Mouse (Mus musculus) embryonic facial prominence, embryonic 15.5 days (tissue): ENCODE measurements around the gene Gm5741. TPM values are rescaled to one million over a fixed set of nuclear protein-coding genes. Genes with fewer than 3 reads are reported as not detected.

Experiments used
- ATAC-seq: fragments of 200-750 bp; cut with Nextera tagmentation; 2 replicates; pipeline ENCODE4 v1.8.0; 2017; ENCODE audit warnings: low read depth, moderate TSS enrichment; ENCODE audit not compliant: insufficient number of reproducible peaks, low FRiP score, low TSS enrichment
- H3K27ac ChIP-seq: fragments of 300-500 bp; sonication (generic); replicated peaks from 2 replicates; pipeline ENCODE4 v1.5.1; 2015; ENCODE audit warnings: mild to moderate bottlenecking, inconsistent platforms
- H3K27me3 ChIP-seq: fragments of 300-500 bp; sonication (generic); 2 replicates; pipeline ENCODE4 v1.6.1; 2015; ENCODE audit warnings: inconsistent platforms
- H3K36me3 ChIP-seq: fragments of 300-500 bp; sonication (generic); 2 replicates; pipeline ENCODE4 v1.6.1; 2015; ENCODE audit warnings: mild to moderate bottlenecking, inconsistent platforms
- H3K4me1 ChIP-seq: fragments of 300-500 bp; sonication (generic); 2 replicates; pipeline ENCODE4 v1.6.1; 2015; ENCODE audit warnings: inconsistent platforms
- H3K4me2 ChIP-seq: fragments of 300-500 bp; sonication (generic); replicated peaks from 2 replicates; pipeline ENCODE4 v1.6.1; 2015; ENCODE audit warnings: mild to moderate bottlenecking, inconsistent platforms
- H3K4me3 ChIP-seq: fragments of 300-500 bp; sonication (generic); replicated peaks from 2 replicates; pipeline ENCODE4 v1.5.1; 2015; ENCODE audit warnings: mild to moderate bottlenecking, inconsistent platforms
- H3K9ac ChIP-seq: fragments of 300-500 bp; sonication (generic); 2 replicates; pipeline ENCODE4 v1.6.1; 2015; ENCODE audit warnings: inconsistent platforms
- H3K9me3 ChIP-seq: fragments of 300-500 bp; sonication (generic); replicated peaks from 2 replicates; pipeline ENCODE4 v1.6.1; 2016; ENCODE audit warnings: inconsistent platforms
- WGBS: fragments of 180-500 bp; shearing (Covaris S2); methylation state at CpG from one replicate; pipeline ENCODE4 v1.1.7; 2015; 5-methylcytosine and 5-hydroxymethylcytosine counted together
- polyA plus RNA-seq: library from polyadenylated mRNA; unstranded; fragments of >200 nt; fragmentation: Nextera tagmentation; extraction: Ambion mirVana; gene quantifications from 2 replicates; pipeline ENCODE4 v1.2.1, GENCODE M21; 2015

Gm5741 gene
- polyA plus RNA-seq = 0.65 and 0.88 TPM in 2 replicates

DNA sequence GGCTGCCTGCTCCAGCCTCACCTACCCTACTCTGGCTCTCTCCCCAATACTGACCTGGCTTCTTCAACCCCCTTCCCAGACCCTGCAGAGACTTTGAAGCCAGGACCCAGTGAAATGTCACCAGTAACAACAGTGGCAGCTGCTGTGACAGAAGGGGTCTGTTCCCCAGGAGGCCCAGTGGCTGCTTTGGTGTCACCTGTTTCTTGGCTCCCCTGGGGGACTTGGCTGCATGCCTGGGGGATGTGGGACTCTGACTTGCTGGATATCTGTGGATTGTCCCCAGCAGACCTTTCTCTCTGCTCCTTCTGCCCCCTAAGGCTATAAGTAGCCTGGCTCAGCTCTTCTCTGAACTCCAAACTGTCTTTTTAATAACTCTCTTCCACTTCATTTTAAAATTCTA lies at the start of gene Gm5741:
TSS of gene Gm5741 (minus strand) at position 1 of the 400 bp plus-strand sequence.
- H3K27me3 ChIP-seq = no peaks in the 10 kb centered on the region
- no peak within 1 kb of the TSS for H3K9ac ChIP-seq
- H3K9me3 ChIP-seq = no peaks in the 10 kb centered on the region
- H3K4me3 ChIP-seq = no peak within 1 kb of the TSS
- peaks cover 35% of the 10 kb centered on the region for H3K36me3 ChIP-seq
- no peak within 1 kb of the TSS for H3K27ac ChIP-seq
- no peak within 1 kb of the TSS for H3K4me2 ChIP-seq
- H3K4me1 ChIP-seq = peaks cover 7% of the 10 kb centered on the region; the same call in 1 of the 2 replicates
- ATAC-seq = no peak

DNA sequence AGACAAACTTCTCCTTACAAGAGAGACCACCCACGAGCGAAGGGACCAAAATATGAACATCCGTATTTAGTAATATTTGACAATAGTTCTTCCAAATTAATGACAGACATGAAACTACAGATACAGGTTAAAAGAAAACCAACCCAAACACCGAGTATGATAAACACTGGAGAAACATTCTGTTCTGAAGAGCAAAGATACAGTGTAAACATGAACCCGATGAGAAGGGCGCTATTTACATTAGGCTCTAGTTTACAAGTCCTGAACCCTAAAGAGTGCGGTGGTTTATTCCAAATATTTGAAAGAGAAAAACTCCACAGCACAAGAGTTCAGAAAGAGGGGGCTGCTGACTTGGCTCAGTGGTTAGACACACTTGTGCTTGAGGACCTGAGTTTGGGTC lies 49.2 kb upstream of the Gm5741 start:
- H3K4me2 ChIP-seq = no peak overlapping the region
- H3K27me3 ChIP-seq = no peaks in the 10 kb centered on the region
- H3K36me3 ChIP-seq = peaks cover 5% of the 10 kb centered on the region; the same call in 1 of the 2 replicates
- H3K4me1 ChIP-seq = 0 out of 2 replicates have a peak, but pooled peaks cover 2% of the 10 kb centered on the region
- ATAC-seq = no peak
- H3K27ac ChIP-seq = no peak overlapping the region
- WGBS = 89% methylated on average over 7 of the region's 7 CpGs
- no peak overlapping the region for H3K9ac ChIP-seq
- peaks cover 4% of the 10 kb centered on the region; the same call in 1 of the 2 replicates for H3K9me3 ChIP-seq
- H3K4me3 ChIP-seq = no peak overlapping the region

DNA sequence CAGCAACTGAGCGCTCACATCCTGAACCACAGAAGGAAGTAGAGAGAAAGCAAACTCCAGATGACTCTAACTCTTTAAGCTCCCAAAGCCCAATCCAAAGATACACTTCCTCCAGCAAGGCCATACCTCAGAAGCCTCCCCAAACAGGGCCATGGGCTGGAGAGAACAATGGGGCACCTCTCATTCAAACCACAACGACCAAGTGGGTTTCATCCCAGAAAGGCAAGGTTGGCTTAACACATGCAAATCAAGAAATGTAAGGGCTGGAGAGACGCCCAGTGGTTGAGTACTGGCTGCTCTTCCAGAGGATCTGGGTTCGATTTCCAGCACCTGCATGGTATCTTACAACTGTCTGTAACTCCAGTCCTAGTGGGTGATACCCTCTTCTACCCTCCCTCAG lies 47.7 kb upstream of the Gm5741 start:
- no peak overlapping the region for H3K9ac ChIP-seq
- no peak overlapping the region for H3K27ac ChIP-seq
- no peak overlapping the region for H3K4me2 ChIP-seq
- H3K4me1 ChIP-seq = 0 out of 2 replicates have a peak, but pooled peaks cover 2% of the 10 kb centered on the region
- H3K4me3 ChIP-seq = no peak overlapping the region
- WGBS = 79% methylated on average over 4 of the region's 4 CpGs
- H3K27me3 ChIP-seq = no peaks in the 10 kb centered on the region
- H3K9me3 ChIP-seq = peaks cover 4% of the 10 kb centered on the region; the same call in 1 of the 2 replicates
- H3K36me3 ChIP-seq = peaks cover 20% of the 10 kb centered on the region
- no peak for ATAC-seq

DNA sequence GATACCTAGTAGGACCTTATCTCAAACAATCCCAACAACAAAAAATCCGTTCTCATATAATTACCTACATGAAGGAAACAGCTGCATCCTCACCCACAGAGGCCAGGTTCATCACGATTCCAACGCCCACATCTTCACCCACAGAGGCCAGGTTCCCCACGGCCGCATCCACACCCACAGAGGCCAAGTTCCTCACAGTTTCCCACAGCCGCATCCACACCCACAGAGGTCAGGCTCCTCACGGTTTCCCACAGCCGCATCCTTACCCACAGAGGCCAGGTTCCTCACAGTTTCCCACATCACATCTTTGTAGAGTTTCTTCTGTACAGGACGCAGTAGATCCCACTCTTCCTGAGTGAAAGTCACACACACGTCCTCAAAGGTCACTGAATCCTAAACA lies 45.5 kb upstream of the Gm5741 start:
- no peak for ATAC-seq
- Histone ChIP-seq H3K4me1 (no peaks in the 10 kb centered on the region), H3K36me3 (peaks cover 40% of the 10 kb centered on the region)

DNA sequence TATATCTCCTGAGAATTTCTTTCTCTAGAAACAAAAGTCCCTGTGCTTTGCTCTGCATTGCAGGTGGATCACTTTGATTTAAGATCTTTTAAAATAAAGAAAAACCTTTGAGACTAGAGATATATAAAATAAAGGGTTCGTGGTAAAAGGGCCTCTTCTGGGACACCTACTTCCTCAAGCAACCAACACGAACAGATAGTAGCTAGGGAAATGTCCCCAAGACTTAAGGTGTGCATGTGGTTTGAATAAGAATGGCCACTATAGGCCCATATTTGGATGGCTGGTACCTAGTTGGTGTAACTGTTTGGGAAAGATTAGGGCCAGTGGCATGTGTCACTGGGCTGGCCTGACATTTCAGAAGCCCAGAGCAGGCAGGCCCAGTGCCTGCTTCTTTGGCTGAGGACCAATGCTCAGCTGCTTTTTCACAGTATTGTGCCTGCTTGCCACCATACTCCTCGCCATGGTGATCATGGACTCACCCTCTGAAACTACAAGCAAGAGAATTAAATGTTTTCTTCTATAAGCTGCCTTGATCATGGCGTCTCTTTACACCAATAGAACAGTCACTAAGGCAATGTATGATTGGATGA lies 32.4 kb upstream of the Gm5741 start:
- ATAC-seq = no peak
- 81% methylated on average over 4 of the region's 4 CpGs for whole genome bisulfite sequencing
- H3K27me3 ChIP-seq = no peaks in the 10 kb centered on the region

More for the DNA sequence above, 45.5 kb upstream of the Gm5741 start:
- Histone ChIP-seq H3K27ac (no peak overlapping the region), H3K9me3 (peaks cover 4% of the 10 kb centered on the region; the same call in 1 of the 2 replicates), H3K9ac (no peak overlapping the region), H3K4me2 (no peak overlapping the region), H3K27me3 (no peaks in the 10 kb centered on the region), H3K4me3 (no peak overlapping the region)
- WGBS = 94% methylated on average over 10 of the region's 10 CpGs

DNA sequence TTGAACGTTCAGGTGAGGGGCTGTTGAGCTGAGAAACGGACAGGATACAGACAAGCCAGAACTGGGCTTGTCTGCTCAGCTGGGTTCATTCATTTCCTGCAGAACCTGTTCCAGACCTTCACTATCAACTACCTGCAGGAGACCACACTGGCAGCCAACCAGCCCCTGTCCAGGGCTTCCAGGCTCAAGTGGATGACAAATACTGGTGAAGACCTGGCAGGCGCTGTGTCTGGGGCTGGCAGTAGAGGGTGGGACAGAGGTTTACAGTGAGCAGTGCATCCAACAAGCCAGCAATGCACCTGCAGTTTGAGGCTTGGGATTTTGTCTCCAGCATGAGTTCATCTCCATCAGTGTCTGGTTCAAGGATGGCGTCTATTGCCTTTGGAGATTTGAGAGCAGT lies 29.1 kb upstream of the Gm5741 start:
- Histone ChIP-seq H3K9me3 (no peaks in the 10 kb centered on the region), H3K27me3 (no peaks in the 10 kb centered on the region), H3K4me2 (no peak overlapping the region), H3K4me1 (no peaks in the 10 kb centered on the region), H3K27ac (no peak overlapping the region), H3K4me3 (no peak overlapping the region), H3K36me3 (peaks cover 57% of the 10 kb centered on the region), H3K9ac (no peak overlapping the region)
- no peak for ATAC-seq
- 79% methylated on average over 4 of the region's 4 CpGs for whole genome bisulfite sequencing

More for the DNA sequence above, 32.4 kb upstream of the Gm5741 start:
- Histone ChIP-seq H3K27ac (no peak overlapping the region), H3K4me1 (no peaks in the 10 kb centered on the region), H3K36me3 (peaks cover 34% of the 10 kb centered on the region), H3K4me3 (no peak overlapping the region), H3K9me3 (no peaks in the 10 kb centered on the region), H3K4me2 (no peak overlapping the region), H3K9ac (no peak overlapping the region)

DNA sequence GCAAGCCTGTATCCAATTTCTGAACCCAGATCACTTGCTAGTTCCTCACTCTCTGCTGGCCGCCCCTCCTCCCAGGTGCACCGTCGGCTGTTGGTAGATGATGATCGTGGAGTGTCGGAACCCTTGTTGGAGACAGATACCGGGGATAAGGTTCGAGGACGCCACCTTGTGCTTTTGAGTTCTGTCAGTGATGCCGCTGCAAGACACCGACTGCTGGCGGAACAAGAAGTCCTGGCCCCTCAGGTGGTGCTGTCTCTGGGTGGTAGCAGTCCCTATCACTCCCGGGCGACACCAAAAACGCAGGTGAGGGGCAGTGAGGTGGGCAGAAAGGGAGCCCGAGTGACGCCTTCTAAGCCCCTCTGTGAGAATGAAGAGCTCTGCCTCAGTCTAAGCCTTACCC lies 28.4 kb upstream of the Gm5741 start:
- Histone ChIP-seq H3K4me2 (no peak overlapping the region), H3K4me1 (no peaks in the 10 kb centered on the region), H3K9ac (no peak overlapping the region), H3K9me3 (no peaks in the 10 kb centered on the region), H3K27ac (no peak overlapping the region), H3K36me3 (peaks cover 59% of the 10 kb centered on the region), H3K27me3 (no peaks in the 10 kb centered on the region), H3K4me3 (no peak overlapping the region)
- WGBS = 91% methylated on average over 16 of the region's 16 CpGs
- ATAC-seq = no peak

DNA sequence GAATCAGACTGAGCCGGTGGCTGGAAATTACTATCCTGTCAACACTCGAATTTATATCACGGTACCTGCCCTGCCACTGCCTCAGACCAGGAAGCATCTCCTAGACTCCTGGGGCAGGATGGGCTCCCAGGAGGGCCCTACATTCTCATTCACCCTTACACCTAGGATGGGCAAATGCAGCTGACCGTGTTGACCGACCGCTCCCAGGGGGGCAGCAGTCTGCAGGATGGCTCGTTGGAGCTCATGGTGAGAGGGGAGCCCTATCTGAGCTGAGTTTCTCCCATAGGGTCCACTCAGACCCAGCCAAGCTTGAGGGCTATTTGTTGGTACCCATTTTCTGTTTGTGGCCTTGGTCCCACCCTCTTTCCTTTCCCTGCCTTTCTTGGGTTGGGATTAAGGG lies 27.8 kb upstream of the Gm5741 start:
- 97% methylated on average over 7 of the region's 7 CpGs for WGBS
- peaks cover 64% of the 10 kb centered on the region for H3K36me3 ChIP-seq

DNA sequence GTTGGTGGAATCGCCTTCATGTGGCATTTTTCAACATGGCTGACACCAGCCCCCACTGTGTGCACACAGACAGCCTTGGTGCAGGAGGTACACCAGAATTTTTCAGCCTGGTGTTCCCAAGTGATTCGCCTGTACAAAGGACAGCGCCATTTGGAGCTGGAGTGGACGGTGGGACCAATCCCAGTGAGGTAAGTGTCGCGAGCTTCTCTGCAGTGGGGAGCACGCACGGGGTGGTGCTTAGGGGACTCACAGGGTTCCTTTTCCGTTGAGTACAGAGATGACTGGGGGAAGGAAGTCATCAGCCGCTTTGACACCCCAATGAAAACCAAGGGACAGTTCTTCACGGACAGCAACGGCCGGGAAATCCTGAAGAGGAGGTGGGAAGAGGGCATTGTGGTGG lies 27.3 kb upstream of the Gm5741 start:
- ATAC-seq = no peak
- Histone ChIP-seq H3K4me3 (no peak overlapping the region), H3K9me3 (no peaks in the 10 kb centered on the region), H3K36me3 (peaks cover 64% of the 10 kb centered on the region), H3K9ac (no peak overlapping the region), H3K4me1 (no peaks in the 10 kb centered on the region), H3K4me2 (no peak overlapping the region), H3K27ac (no peak overlapping the region), H3K27me3 (no peaks in the 10 kb centered on the region)
- WGBS = 92% methylated on average over 13 of the region's 13 CpGs

More for the DNA sequence above, 27.8 kb upstream of the Gm5741 start:
- no peaks in the 10 kb centered on the region for H3K9me3 ChIP-seq
- H3K4me3 ChIP-seq = no peak overlapping the region
- H3K4me2 ChIP-seq = no peak overlapping the region
- no peak overlapping the region for H3K9ac ChIP-seq
- no peaks in the 10 kb centered on the region for H3K27me3 ChIP-seq
- no peaks in the 10 kb centered on the region for H3K4me1 ChIP-seq
- no peak for ATAC-seq
- no peak overlapping the region for H3K27ac ChIP-seq

DNA sequence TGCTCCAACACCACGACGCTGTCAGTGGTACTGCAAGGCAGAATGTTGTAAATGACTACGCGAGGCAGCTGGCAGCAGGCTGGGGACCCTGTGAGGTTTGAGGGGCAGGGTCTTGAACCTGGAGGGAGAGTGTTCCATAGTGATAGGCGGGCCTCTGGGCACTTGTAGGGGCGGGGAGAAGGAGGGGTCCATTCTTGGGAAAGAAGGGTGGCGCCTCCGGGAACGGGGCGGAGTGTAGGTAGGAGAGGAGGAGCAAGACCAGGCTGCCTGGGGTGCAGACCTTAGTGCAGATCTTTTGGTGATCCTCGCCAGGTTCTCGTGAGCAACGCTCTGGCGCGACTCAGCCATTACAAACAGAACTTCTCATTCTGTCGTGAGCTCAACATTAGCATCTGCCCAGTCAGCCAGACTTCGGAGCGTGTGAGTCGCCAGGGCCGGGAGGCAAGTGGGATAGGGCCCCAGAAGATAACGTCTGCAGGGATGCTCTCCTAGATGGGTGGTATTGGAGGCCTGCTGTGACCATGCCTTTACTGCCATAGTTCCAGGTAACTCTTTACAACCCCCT lies 23.8 kb upstream of the Gm5741 start:
- ATAC-seq = no peak

DNA sequence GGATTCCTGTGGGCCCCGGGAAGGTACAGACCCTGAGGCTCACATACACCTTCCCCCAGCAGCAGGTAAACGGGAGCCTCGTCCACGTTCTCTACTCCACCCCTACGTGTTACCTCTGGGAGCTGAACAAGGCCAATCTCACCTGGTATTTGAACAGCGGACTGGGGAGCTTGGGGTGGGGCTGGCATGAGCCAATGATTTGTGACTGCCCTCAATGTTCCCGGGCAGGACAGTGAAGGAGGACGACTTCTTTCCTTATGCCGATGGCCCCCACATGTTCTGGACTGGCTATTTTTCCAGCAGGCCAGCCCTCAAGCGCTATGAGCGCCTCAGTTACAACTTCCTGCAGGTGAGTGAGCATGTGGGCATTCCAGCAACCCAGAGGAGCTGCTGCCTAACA lies 23.1 kb upstream of the Gm5741 start:
- H3K36me3 ChIP-seq = peaks cover 56% of the 10 kb centered on the region
- H3K9me3 ChIP-seq = no peaks in the 10 kb centered on the region
- 89% methylated on average over 11 of the region's 11 CpGs for WGBS
- no peak overlapping the region for H3K27ac ChIP-seq
- H3K4me1 ChIP-seq = no peaks in the 10 kb centered on the region
- no peaks in the 10 kb centered on the region for H3K27me3 ChIP-seq
- ATAC-seq = no peak
- H3K4me2 ChIP-seq = no peak overlapping the region
- H3K4me3 ChIP-seq = no peak overlapping the region
- H3K9ac ChIP-seq = no peak overlapping the region

More for the DNA sequence above, 23.8 kb upstream of the Gm5741 start:
- Histone ChIP-seq H3K36me3 (peaks cover 62% of the 10 kb centered on the region), H3K27ac (no peak overlapping the region), H3K4me1 (no peaks in the 10 kb centered on the region), H3K9me3 (no peaks in the 10 kb centered on the region), H3K4me2 (no peak overlapping the region), H3K27me3 (no peaks in the 10 kb centered on the region), H3K4me3 (no peak overlapping the region), H3K9ac (no peak overlapping the region)
- WGBS = 33% methylated on average over 21 of the region's 21 CpGs

DNA sequence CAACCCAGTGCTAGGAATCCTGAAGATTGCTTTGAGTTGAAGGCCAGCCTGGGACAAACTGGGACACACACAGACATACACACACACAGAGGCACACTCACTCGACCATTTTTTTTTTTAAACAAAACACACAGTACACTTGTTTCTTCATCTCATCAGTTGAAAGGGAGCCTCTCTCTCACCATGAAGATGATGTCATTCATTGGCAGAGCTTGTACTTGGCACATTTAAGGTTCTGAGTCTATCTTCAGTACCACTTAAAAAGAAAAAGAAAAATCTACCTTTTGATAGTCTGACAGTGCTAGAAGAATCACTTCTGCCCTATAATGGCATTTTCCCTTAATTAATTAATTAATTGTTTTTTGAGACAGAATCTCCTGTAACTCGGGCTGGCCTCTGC lies 21.0 kb upstream of the Gm5741 start:
- Histone ChIP-seq H3K27me3 (no peaks in the 10 kb centered on the region), H3K36me3 (peaks cover 49% of the 10 kb centered on the region)
- WGBS = 80% methylated on average over 2 of the region's 2 CpGs

More for the DNA sequence above, 21.0 kb upstream of the Gm5741 start:
- no peak overlapping the region for H3K9ac ChIP-seq
- H3K4me2 ChIP-seq = no peak overlapping the region
- H3K4me3 ChIP-seq = no peak overlapping the region
- no peaks in the 10 kb centered on the region for H3K9me3 ChIP-seq
- H3K27ac ChIP-seq = no peak overlapping the region
- peaks cover 5% of the 10 kb centered on the region for H3K4me1 ChIP-seq
- ATAC-seq = no peak
